Mouse (Mus musculus): ENCODE measurements at regions not wholly inside any gene's neighbourhood (a gene's known extent, or its start where the extent isn't known, plus 50 kb on each side); places are given as distances from the start of the nearest gene placed in this dataset.
"Not testable (repeated sequence)": the region's sequence is repeated elsewhere in the genome, so short reads cannot be mapped to it uniquely, and the experiment has no call there.

DNA sequence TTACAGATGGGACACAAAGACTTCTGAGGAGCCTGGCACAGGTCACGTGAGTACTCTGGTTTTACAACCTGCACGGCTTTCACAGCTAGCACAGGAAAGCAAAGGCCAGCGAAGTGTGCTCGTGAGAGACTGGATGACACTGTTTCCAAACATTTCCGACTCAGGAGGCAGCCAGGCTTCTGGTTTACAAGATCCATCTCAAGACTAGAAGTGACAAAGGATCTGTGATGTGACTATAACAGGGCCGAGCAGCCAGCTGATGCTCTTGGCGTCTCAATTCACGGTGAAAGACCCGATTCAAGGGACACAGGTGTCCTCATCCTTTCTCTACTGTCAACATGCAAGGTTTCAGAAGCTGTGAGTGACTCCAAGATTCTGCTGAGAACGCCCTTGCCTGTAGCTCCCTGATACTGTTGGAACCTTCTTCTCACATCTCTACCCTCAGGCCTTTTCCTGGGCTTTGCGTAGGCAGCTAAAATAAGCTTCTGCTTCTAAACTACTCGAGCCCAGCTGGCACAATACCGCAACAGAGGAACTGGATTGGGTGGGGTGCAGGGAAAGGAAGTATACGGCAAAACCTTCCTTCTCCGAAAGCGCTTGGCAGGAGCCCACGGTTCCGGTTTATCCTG is 300.3 kb downstream of the Abcc12 start:
- peak; percentile 94 for DNase-seq (ENCODE audit: low read depth, low spot score)

DNA sequence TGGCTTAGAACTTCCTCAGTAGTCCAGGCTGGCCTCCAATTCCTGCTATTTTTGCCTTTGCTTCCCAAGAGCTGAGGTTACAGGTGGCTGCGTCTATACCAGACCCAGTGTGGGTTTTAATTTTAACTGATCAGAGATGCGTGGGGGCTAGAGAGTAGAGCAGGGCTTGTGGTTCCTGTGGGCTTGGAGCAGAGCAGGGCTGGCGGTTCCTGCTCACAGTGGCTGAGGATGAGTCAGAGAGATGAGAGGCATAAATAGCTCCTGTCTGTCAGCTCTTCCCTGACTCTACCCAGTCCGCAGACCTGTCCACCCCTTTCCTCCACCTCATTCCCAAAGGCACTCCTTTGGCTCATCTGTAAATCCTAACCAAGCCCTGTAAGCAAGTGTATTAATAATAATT is 304.8 kb downstream of the Abcc12 start:
- peak; percentile 90 for DNase-seq (ENCODE audit: low read depth, low spot score)

DNA sequence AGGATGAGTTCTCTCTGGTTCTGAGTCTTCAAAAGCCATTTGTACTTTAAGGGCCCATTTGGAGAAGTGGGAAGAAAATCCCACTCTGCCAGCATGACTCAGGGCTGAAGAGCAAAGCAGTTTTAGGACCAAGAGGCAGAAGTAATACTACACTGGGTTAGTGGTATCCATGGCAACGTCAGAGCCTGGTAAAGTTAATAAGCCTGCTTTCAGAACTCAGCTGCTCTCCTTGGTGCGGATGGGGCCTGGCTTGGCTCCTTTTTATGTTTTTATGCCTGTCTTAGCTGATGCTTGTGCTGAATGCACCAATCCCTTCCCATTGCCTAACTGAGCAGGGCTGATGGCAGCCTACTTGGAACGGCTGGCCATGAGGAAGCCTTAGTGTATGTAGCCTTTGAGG is 306.7 kb downstream of the Abcc12 start:
- peak; percentile 93 for DNase-seq (ENCODE audit: low read depth, low spot score)

DNA sequence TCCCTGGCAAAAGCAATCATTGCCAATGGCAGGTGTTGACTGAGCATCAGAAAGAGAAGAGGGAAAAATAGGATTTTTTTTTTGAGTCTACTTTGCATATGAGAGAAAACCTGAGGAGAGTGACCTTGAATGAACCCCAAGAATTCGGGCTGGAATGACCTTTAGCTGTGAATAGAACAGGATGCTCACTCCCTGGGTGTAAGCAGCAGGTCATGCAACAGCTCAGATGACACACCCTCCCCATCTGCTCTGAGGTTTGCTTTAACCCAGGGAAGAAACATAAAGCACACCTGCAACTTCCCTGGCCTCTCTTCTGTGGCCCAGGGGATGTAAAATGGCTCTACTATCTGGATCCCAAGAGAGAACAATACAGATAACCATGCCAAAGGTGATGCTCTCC is 307.9 kb downstream of the Abcc12 start:
- peak; percentile 62 for DNase-seq (ENCODE audit: low read depth, low spot score)

DNA sequence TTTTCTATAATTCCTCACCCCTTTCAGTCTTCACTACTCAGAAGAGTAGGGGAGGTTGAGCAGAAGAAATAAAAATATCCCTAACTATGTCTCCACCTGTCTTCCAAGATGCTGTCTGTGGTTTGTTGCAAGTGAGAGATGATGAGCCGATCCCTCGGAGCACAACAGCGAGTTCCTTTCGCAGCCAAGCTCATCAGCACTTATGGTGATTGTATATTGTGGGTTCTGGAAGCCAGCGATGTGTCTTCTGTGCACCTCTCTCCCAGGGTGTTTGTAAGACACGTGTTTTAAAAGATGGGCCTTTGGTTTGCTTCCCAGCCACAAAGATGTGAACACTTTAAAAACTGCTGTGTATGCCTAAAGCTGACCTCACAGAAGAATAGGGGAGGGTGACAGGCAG is 309.0 kb downstream of the Abcc12 start:
- DNase-seq (ENCODE audit: low read depth, low spot score) = peak; percentile 64

DNA sequence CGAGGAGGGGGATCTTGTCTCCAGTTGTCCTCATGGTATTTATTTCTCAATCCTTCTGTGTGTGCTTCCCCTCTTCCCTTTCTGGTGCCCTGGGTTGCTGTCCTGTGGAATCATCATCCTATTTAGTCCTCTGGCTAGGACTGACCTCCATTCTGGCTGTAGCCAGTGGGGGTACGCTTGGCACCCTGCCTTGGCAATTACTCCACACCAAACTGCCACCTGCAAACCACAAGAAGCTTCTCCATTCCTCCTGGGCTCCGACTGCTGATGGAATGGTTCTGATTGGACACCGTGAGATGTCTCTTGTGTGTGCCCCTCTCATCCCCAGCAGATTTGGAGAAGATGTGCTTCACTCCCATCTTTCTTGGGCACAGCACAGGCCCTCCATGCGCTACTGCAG is 322.5 kb downstream of the Abcc12 start:
- DNase-seq (ENCODE audit: low read depth, low spot score) = peak; percentile 70

DNA sequence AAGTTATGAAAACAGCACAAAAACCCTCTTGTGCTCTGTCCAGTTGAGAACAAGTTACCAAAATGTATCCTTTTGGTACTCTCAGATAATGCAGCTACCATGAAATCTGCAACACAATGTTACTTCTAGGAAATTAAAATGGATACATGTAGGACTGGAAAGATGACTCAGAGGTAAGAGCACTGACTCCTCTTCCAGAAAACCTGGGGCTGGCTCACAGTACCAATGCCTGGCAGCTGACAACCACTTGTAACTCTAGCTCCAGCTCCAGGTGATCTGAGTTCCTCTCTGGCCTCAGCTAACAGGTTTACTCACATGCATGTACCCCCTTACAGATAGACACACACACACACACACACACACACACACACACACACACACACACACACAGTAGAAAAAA is 325.1 kb downstream of the Abcc12 start:
- peak; percentile 61 for DNase-seq (ENCODE audit: low read depth, low spot score)

DNA sequence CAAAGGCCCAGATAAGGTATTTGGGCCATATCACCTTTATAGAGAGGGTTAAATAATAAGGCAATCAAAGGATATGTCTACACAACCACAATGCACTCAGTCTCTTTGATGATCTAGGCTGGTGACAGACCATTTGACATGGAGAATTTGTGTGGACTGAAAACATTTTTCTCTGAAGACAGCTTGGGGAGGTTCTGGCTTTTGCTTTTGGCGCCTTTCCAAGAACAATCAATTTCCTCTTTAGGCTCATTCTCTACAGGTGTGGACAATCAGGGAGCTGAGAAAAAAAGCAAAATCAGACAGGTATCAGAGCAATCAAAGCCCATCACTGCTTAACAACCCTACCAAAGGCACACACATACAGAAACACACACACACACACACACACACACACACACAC is 325.8 kb downstream of the Abcc12 start:
- peak; percentile 63 for DNase-seq (ENCODE audit: low read depth, low spot score)

DNA sequence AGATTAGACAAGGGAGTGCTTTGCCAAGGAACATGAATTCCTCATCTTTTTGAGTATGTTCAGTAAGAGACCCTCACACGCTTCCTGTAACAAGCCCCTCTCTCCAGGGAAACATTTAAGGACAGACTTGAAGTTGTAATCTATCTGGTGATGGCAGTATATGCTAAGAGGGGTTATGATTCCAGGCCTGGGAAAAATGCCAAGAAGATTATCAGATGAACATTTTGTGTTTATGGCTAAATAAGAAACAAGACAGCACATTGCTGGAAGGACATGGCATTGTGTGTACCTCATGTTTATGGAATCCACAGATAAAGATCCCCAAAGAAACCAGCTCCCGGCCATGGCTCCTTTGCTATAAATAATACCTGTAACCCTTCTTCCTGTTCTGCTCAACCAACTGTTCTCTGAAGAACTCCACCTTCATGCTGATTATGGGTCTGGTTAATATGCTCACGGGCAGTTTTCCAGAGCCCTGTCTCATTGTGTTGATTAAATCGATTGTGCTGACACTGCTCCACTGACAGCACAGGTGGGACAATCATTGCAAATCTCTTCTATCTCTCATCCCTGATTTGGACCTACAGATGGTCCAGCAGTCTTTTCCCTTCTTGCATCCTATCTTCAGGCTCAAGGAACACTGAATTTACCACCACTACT is 327.7 kb downstream of the Abcc12 start:
- DNase-seq (ENCODE audit: low read depth, low spot score) = peak; percentile 68

DNA sequence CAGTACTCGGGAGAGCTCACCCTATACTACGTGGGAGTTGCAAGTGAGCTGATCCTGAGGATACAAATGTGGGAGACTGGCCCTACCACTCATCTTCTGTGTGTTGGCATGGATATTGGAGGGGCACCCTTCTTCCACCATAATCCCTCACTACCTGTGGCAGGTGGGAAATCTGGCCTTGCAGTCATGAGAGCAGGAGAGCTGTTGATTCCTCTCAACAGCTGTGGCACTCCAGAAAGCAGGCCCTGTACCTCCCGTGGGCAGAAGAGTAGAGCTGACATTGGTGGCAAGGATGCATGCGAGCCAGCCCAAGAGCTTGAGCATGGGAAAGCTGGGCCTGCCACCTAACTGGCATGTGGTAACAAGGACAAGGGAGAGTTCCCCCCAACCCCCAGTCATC is 345.8 kb downstream of the Abcc12 start:
- no peak for DNase-seq (ENCODE audit: low read depth, low spot score)

DNA sequence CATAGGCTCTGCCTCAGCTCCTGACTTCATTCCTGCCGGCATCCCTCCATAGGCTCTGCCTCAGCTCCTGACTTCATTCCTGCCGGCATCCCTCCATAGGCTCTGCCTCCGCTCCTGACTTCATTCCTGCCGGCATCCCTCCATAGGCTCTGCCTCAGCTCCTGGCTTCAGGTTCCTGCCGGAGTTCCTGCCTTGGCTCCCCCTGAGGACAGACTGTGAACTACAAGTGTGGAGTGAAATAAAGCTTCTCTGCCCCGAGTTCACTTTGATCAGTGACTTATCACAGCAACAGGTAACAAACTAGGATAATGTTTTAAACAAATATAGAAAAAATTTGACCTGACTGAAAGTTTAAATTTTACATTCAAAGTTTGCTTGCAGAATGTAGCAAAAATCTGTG is 348.5 kb downstream of the Abcc12 start:
- DNase-seq (ENCODE audit: low read depth, low spot score) = not testable (repeated sequence)

DNA sequence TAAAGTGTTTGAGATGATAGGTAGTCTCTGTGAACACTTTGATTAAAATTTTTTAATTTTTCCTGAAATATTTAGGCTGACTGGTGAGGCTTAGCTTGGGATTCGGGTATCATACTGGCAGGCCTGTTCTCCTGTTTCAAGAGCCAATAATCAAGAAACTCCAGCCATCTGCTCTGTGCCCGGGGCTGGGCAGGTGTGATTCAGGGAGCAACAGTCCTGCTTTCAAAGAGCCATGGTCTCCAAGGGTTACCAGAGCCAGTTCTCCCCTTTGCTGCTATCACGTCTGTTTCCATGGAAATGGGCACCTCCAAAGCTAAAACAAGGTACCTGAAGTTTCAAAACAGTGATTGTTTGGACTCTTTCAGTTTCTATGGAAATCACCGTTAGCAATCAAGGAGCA is 355.6 kb downstream of the Abcc12 start:
- DNase-seq (ENCODE audit: low read depth, low spot score) = peak; percentile 87

DNA sequence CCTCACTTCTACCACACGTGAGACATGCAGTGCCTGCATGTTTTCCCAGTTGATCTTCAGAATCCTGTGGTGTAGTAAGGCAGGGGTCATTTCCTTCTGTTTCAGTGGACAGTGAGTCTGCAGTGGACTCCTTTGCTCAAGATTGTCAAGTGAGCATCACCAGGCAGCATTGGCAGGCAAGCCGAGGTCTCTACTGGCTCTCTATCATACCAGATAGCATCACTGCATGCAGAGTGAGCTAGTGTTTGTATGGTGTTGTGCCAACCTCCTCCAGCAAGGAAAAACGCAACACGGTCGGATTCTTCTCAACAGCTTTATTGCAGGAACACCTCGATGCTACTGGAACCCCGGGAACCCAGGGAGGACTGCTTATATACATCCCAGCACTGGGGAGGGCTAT is 357.8 kb downstream of the Abcc12 start:
- peak; percentile 58 for DNase-seq (ENCODE audit: low read depth, low spot score)

DNA sequence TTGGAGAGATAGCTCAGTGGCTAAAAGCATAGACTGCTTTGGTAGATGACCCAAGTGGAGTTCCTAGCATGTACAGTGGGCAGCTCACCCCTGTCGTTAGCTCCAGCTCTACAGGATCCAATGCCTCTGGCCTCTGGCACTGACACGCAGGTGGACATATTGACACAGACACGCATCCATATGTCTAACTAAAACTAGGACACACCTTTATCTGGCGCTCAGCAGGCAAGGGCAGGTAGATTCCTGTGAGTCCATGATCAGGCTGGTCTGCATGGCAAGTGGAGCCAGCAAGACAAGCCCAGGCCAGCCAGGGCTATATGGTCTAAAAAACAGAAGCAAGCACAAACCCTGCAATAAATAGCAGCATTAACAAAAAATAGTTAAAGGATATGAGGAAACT is 358.3 kb downstream of the Abcc12 start:
- DNase-seq (ENCODE audit: low read depth, low spot score) = peak; percentile 82

DNA sequence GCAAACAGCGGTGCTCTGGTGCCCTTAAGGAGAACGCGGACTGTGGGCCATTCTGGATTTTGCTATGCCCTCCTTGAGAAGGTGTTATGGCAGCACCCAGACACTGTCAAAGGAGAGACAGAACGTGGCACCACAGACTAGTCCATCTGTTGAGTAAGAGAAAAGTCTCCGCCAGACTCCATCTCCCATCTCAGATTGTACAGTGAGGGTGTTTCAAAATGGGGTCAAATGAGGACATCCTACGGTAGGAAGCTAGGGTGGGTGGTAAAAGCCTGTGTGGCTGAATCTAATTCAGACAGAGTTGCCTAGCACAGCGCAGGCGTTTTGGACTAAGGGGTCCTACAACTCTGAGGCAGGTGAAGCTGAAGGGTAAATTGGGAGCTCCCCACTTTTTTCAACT is 366.1 kb downstream of the Abcc12 start:
- peak; percentile 50 for DNase-seq (ENCODE audit: low read depth, low spot score)

DNA sequence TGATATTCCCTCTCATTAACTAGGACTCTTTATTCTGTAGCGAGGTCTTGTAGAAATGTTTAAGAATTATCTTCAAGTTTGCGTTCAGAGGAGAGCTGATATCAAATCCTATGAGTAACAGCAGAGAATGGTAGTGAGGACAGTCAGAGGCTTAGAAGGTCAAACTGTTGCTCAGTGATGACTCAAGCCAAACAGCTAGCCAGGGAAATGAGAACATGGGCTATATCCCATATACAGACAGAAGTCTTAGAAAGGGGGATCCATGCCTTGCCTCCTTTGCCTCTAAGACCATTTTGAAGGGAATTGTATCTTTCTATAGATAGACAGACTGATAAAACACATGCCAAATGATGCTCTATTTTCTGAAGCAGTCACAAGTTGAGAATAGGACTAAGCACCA is 368.0 kb downstream of the Abcc12 start:
- no peak for DNase-seq (ENCODE audit: low read depth, low spot score)

DNA sequence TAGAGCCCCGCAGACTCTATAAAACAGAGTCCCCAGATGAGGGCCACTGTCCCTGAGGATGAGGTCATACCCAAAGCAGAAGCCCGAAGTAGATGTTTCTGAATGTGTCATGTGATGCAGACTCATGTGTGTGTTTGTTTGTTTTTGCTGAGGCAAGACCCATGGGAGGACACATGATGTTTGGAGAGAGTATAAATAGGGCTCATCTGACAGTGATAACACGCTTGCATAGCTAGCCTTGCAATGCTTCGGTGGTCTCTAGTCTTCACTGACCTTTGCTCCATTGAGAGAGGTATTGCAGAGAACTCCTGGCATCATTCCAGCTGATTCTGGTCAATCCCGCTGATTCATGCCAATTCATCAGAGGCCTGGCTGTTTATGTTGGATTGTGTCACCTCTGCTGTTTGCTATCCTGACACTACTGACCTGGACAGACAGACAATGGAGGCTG is 368.1 kb downstream of the Phkb start:
- no peak for DNase-seq (ENCODE audit: low read depth, low spot score)

DNA sequence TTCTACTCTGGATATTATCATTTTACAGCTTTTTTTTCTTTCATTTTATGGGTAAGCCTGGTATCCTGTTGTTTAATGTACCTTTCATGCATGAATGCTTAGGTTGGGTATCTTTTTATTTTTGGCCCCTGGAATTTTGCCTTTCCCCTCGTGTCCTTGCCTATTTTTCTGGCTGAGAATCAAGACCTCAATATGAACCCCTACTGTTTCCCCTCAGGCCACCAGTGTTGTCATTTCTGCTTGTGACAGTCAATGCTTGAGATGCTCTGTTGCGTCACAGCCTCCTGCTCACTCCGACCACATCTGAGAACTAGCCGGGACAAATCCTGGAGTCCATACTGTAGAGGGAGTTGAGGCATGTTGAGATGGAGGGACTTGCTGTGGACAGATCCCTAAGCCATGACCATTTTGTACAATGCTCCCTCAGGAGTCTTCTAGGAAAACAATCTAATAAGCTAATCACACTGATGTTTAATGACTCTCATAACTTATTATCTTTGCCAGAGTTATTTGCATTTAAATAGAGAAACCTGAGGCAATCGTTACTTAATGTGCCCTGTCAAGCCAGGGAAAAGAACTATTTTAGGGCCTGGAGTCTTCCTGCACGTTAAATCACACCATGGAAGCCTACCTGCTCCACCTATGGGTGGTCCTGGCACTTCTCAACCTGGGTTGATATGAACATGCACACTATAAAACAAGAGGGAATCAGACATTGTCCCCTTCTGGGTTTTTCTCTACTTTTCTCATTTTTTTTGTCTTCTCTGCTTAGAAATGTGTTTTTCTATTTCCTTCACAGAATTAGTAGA is 363.9 kb downstream of the Phkb start:
- peak; percentile 59 for DNase-seq (ENCODE audit: low read depth, low spot score)

DNA sequence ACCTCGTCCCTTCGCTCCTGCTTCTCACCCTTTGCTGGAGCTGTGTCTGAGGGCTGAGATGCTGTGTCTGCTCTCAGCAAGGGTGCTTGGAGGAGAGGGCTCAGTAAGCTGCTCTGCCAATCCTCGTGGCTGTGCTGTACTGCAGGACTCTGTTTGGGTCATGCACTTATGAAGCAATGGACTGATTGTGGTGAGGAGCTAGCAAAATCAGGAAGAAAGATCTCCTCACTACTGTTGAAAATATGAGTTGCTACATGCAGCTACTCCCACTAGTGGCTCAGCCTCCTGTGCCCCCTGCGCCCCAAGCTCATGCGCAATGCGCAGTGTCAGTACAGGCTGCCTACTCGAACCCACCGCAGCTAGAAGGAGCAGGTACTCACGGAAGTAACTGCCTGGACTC is 362.3 kb downstream of the Phkb start:
- peak; percentile 24 for DNase-seq (ENCODE audit: low read depth, low spot score)

DNA sequence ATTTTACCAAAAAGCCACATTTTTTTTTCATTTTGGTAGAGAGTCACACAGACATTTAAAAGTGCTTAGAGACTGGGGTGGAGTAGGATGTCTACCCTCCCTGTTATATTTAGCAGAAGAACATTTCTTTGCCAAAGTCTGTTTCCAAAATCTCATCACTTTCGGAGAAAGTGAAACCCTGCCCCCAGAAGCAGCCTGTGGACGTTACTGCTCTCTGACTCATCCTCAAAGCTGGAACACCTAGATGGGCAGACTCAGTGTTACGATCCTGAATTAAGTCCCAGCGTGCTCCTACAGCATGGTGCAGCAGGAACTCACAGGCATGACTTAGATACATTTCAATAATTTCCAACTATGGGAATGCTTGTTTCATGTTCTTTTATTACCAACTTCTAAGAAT is 361.1 kb downstream of the Phkb start:
- DNase-seq (ENCODE audit: low read depth, low spot score) = peak; percentile 88

DNA sequence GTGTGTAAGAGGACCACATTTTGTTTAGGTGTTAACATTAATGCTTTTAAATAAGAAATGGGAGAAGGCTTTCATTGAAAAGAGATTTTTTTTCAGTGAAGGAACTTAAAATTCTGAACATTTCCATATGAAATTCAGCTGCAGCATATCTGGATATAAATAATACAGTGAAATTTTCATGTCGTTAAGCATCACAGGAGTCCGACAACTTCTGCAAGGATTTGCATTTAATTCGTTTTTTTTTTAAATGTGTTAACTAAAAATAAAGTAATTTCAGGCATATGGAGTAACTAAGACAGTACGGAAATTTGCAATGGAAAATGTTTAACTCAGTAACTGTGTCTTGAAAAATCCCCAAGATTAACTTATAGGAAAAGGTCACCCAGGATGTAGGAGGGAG is 351.5 kb downstream of the Phkb start:
- peak; percentile 58 for DNase-seq (ENCODE audit: low read depth, low spot score)

DNA sequence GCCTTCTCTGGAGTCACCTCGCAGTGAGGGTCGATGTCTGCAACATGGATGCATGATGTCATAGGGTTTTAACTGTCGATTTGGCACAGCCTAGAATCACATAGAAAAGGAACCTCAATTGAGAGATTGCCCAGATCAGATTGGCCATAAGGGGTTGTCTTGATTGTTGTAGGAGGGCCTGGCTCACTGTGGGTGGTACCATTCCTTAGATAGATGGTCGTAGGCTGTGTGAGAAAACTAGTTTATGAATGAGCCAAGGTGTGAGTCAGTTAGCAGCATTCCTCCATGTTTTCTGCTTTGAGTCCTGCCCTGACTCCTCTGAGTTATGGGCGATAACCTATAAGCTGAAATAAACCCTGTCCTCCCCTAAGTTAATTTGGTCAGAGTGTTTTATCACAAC is 343.9 kb downstream of the Phkb start:
- DNase-seq (ENCODE audit: low read depth, low spot score) = peak; percentile 74

DNA sequence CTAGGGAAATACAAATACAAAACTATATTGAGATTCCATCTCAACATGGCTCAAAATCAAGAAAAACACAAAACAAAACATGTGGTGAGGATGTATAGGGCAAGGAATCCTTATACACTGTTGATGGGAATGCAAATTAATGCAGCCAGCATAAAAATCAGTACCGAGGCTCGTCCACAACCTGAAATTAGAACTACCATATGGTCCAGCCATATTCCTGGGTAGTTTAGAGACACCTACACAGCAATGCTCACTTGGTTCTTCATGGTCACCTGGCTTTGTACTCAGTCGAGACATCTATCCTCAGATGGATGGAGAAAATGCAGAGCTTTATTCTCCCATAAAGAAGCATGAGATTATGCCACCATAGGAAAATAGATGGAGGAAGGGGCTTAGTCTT is 340.0 kb downstream of the Phkb start:
- peak; percentile 43 for DNase-seq (ENCODE audit: low read depth, low spot score)

Data from brain, adult 2 months (tissue).